Mouse (Mus musculus) neutrophil, adult 5-6 weeks (primary cell): ENCODE measurements at regions not wholly inside any gene's neighbourhood (a gene's known extent, or its start where the extent isn't known, plus 50 kb on each side); places are given as distances from the start of the nearest gene placed in this dataset.

Experiments
- ATAC-seq: fragments of 151-379, 151-347 bp; 2 replicates; pipeline ENCODE4 v1.8.0; 2017; ENCODE audit warnings: mild to moderate bottlenecking, moderate TSS enrichment; ENCODE audit not compliant: insufficient number of reproducible peaks, poor library complexity, low FRiP score, severe bottlenecking; ENCODE audit errors: extremely low read depth

- ATAC-seq = no peak
Observed at GRCm38 (mm10) chr19:26510887-26511286, 94.0 kb upstream of the Smarca2 start.

- no peak for ATAC-seq
Observed at GRCm38 (mm10) chr19:26511756-26512155, 93.1 kb upstream of the Smarca2 start.

- ATAC-seq = no peak
Observed at GRCm38 (mm10) chr19:26524583-26524982, 80.3 kb upstream of the Smarca2 start.

GRCm38 (mm10) chr19:26531390-26531789 is 73.5 kb upstream of the Smarca2 start:
- no peak for ATAC-seq

GRCm38 (mm10) chr19:26532509-26532908 is 72.3 kb upstream of the Smarca2 start:
- ATAC-seq = no peak

- no peak for ATAC-seq
Observed at GRCm38 (mm10) chr19:26545671-26546070, 59.2 kb upstream of the Smarca2 start.

- no peak for ATAC-seq
Observed at GRCm38 (mm10) chr19:26547522-26547921, 57.3 kb upstream of the Smarca2 start.

- ATAC-seq = no peak
Observed at GRCm38 (mm10) chr19:26548562-26549270, 56.1 kb upstream of the Smarca2 start.

- no peak for ATAC-seq
Observed at GRCm38 (mm10) chr19:26550299-26550698, 54.6 kb upstream of the Smarca2 start.
